Mouse (Mus musculus): Measurements from ENCODE around the gene Nifk. TPM values are rescaled to one million over a fixed set of nuclear protein-coding genes. Genes with fewer than 3 reads are reported as not detected.
A peak's percentile ranks its signal among the peaks of the same experiment; 100 is the strongest.

Nifk gene
- total RNA-seq (2021) = 10 to 100 TPM; 15.6 to 16.4 TPM

DNA sequence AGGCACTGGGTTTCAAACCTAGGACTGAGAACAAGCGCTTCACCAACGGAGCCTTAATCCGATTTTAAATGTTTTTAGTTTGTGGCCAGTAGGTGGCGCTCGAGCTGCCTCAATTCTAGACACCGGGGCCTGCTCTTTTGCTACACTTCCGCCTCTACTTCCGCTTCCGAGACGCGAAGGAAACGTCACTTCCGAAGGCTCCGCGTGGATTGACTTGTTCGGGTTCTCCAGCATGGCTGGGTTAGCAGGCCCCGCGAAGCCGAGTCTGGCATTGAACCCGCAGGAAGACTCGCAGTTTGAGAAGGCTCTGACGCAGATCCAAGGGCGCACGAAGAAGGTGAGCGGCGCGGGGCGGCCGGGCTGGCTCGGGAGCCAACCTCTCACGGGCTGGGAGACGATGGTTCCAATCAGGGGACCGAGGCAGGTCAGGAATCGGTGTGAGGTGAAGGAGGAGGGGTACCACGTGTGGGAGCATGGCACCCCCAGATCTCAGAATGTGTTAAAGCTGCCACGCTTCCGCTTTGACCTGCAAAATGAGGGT, at the start of gene Nifk:
Gene Nifk, plus strand, starts transcription at position 179 of the 541 bp plus-strand sequence.
- DNase-seq (ENCODE audit: low spot score) = peak; percentile 83

DNA sequence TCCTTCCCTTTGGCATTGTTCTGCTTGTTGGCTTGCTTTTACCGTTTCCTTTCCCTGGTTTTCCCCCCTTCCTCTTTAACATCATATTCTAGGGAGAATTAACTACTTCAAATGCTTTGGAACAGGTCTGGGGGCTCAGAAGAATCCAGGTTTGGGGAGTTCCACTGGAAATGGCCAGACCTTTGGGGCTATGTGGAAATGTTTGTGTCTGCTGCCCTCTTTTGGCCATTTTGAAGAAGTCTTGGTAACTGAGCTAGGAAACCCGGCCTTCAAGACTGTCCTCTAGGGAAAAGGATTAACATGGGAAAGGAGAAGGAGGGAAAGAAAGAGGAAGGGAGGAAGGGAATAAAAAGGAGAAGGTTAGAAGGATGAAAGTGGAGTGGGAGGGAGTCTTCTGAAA, 46.5 kb upstream of the Nifk start:
- intact Hi-C loops (cut with DNase I) = no loop called here
- no peak for DNase-seq (ENCODE audit: low spot score)

More for the DNA sequence above, at the start of gene Nifk:
- intact Hi-C loops (cut with DNase I) = loop anchor here (5.0 kb wide), 4 partner anchors 66 to 436 kb away; partner anchors contain the start of gene Clasp1

DNA sequence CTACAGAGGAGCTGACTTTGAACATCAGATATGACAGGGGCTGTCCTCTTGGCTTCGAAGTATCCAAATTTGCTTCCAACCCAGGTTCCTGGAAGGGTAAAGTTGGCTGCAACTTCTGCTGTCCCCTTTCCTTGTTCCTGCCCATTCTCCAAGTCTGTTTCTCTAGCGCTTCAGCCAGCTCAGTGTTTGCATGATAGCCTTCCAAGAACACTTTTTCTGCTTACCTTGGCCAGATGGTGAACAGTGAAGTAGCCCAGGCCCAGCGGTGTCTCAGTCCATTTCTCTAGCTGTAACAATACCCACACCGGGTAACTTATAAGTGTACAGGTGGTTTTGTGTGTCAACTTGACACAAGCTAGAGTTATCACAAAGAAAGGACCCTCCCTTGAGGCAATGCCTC, 29.3 kb upstream of the Nifk start:
- no peak for DNase-seq (ENCODE audit: low spot score)
- intact Hi-C loops (cut with DNase I) = no loop called here

DNA sequence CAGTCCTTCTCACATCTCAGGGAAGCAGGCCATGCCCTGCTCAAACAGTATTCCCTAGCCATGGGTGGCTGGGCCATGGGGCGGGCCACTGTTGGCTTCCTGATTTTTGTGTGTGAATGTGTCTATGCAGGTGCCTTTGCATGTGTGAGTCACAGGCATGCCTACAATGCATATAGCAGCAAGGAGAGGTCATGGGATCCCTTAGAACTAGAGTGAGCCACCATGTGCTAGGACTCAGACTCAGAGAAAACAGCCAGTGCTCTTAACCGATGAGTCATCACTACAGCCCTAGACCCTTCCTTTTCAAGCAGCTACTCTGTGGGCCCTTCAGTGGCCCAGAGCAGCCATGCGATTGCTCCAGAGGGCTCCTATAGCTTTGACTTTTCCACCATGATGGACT, 27.4 kb upstream of the Nifk start:
- intact Hi-C loops (cut with DNase I) = no loop called here
- DNase-seq (ENCODE audit: low spot score) = no peak

DNA sequence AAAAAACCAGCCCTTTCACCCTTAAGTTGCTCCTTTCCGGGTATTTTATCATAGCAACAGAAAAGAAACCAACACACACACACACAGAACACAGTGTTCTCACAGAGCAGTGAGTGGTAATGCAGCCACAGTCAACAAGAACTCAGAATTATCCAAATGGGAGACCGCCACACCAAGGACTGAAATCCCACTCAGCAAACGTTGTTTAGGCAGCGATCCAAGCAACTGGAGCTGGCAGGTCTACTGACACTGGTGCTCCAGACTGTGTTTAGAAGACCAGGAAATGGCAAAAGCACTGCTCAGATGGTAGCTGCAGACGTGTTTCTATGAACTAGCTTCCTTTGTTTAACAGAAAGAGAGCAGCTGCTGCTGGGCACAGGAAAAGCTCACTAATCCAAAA, 26.8 kb upstream of the Nifk start:
- intact Hi-C loops (cut with DNase I) = no loop called here
- no peak for DNase-seq (ENCODE audit: low spot score)

DNA sequence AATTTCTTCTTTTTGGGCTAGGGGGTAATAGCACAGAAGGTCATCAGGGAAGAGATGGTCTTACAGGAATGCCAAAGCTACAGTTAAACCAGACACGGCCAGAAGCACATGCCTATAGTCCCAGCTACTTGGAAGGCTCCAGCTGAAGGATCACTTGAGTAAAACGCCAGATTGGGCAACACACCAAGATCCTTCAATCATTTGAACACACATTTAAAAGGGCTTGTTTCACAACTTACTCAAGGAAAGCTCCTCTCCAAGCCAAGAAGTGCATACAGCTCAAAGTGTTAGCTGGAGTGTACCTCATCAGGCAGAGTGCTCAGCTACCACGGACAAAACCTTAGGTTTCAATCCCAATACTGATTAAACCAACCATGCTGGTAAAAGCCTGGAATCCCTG, 25.0 kb upstream of the Nifk start:
- DNase-seq (ENCODE audit: low spot score) = no peak
- intact Hi-C loops (cut with DNase I) = no loop called here

DNA sequence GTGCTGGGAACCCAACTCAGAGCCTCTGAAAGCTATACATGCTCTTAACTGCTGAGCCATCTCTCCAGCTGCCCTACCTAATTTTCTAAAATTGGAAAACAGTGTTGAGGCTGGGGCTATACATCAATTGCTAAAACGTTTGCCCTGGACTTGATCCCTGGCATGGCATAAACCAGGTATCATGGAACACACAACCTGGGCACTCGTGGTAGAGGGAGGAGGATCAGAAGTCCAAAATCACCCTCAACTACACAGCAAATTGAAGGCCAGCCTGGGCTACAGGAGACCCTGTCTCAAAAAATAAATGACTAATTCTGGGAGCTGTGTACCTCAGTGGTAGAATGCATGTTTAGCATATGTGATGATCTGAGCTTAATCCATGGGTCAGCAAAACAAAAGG, 23.9 kb upstream of the Nifk start:
- intact Hi-C loops (cut with DNase I) = no loop called here
- no peak for DNase-seq (ENCODE audit: low spot score)

DNA sequence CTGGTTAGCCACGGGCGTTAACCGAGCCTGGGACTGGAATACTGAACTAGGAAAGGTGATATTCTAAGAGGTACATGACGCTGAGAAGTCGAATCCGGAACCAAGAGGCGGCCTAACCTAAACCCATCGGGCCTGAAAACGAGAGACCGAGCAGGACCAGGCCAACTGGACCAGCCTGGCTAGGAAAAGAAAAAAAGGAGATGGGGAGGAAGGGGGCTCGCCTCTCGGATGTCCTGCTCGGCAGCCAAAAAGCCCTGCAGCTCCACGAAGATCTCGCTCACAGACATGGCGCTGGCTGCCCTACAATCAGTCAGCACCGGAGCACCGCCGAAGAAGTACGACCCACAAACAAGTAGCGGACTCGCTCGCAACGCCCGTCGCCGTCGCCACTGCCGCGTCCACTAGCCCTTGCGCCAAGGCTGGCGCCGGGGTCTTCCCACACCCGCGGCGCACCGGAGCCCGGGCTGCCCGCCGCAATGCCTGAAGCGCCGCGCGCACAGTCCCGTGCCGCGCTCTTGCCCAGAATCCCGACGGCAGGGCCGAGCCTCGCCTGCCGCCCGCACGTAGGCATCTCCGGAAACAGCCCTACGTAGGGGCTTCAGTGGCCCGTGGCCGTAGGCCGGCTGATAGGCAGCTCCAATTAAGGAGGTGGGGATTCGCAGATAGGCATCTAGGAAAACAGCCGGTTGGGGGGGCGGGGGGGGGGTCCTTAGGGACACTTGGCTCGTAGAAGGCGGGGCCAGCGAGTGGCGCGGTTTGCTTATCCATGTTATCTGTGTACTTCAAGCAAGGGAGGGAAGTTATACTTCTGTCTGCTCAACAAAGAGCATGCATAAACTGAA, 10.6 kb upstream of the Nifk start:
- peak; percentile 76 for DNase-seq (ENCODE audit: low spot score)
- intact Hi-C loops (cut with DNase I) = no loop called here

DNA sequence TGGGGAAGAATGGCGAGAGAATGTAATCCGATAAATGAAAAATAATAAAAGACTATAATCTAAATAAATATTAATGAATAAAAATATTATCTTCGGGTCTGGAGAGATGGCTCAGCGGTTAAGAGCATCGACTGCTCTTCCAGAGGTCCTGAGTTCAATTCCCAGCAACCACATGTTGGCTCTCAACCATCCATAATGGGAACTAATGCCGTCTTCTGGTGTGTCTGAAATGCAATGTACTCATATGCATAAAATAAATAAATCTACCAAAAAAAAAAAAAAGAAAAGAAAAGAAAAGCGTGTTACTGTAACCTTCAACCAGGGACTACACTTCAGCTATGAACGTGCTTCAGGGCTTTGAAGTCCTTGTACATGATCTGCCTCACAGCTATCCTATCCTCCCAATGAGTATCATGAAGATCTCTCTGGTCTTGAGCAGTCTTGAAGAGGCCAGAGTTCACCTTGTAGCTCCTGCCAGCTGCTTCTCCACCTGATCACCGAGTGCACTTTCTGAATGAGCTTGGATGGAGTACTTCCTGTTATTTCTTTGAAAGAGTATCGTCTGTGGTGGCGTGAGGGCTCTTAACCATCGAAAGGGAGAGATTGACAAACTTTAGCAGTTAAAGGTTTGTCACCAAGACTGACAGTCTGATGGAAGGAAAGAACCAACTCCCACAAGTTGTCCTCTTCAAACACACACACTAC, 9.9 kb upstream of the Nifk start, which contains the start of gene Tsn:
Gene Tsn, minus strand, starts transcription at position 118 of the 705 bp plus-strand sequence.
- intact Hi-C loops (cut with DNase I) = no loop called here
- DNase-seq (ENCODE audit: low spot score) = no peak

DNA sequence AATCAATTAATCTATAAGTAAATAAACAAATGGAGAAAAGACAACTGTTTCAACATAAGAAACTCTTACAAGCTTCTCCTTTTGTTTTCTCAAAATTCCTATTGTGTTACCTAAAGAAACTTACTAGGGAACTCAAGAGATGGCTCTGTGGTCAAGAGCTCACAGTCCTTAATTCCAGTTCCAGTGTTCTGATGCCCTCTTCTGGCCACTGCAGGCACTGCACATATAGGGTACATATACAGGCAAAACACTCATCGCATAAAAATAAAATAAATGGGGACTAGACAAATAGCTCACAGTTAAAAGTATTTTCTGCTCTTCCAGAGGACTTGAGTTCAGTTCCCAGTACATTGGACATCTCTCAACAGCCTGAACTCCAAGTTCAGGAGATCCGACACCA, 943 bp upstream of the Nifk start:
- intact Hi-C loops (cut with DNase I) = loop anchor here (5.0 kb wide), 4 partner anchors 67 to 437 kb away; partner anchors contain the start of gene Clasp1
- DNase-seq (ENCODE audit: low spot score) = no peak

DNA sequence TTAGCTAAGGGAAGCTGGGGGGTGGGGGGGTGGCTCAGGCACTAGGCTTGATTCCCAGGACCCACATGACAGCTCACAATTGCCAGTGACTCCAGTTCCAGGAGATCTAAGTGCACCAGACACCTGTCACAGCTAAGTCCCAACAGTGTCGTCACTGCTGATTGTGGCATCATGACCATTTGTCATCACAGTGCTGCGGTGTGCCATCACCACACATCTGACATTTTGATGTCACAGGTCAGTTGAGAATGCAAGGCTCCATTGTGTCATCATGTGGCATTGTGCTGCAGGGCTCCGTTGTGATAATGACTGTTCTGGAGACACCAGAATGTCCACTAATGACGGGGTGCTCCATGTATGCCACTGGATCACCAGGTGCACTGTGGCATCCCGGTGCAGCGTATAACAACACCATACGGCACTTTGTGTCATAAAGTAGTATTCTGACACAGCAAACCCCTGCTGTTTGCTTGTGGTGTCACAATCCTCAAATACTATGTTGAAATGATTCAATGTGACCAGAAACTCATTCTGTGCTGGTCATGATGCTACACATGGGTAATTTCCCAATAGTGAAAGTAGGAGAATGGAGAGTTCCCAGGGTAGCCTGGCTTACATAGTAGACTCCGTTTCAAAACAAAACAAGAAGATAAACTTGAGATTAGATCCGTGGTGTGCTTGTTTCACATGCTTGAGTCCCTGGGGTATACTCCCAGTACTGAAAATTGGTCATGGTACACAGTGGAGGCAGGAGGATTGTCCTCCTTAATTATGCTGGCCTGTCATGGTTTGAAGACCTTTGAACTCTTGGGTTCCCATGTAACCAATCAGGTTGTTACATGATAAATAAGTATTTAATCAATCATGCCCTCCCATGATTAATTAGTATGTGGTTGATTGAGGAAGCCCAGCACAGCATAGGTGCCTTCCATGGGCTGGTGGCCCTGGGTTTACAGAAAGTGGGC, 13.4 kb downstream of the Nifk start:
- intact Hi-C loops (cut with DNase I) = loop anchor here (2.0 to 5.0 kb wide), 3 partner anchors 127 to 422 kb away; no protein-coding TSS in a partner anchor
- DNase-seq (ENCODE audit: low spot score) = no peak

DNA sequence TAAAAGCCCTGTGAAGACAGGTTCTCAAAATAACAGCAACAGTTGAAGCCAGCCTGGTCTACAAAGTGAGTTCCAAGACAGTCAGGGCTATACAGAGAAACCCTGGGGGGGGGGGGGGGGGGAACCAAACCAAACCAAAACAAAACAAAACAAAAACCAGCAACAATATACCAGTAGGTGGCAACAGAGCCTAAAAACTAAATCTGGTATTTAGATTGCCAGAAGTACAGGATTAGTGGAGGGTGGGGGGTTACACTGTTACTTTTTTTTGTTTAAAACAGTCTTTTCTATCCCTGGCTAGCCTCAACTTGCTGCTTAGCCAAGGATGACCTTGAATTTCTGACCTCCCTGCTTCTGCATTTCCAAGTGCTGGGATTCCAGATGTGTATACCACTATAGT, 14.2 kb downstream of the Nifk start:
- DNase-seq (ENCODE audit: low spot score) = no peak
- intact Hi-C loops (cut with DNase I) = loop anchor here (2.0 to 5.0 kb wide), 3 partner anchors 126 to 421 kb away; no protein-coding TSS in a partner anchor

DNA sequence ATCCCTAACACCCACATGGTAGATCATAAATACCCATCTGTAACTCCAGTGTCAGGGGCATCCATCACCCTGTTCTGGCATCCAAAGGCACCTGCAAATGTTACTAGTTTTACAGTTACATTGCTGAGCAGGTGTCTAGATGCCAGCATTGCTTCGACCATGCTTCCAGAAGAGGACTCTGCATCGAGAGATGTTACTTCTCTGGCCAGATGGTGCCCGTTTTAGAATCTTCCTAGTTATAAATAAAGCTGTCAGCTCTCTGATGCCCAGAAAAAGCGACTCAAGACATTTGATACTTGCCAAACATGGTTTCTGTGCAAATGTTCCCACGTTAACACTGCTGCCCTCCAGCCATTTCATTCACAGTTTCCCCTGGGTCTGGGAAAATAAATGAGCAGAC, 16.3 kb downstream of the Nifk start:
- no peak for DNase-seq (ENCODE audit: low spot score)
- intact Hi-C loops (cut with DNase I) = loop anchor here (5.0 kb wide), 2 partner anchors 124 to 419 kb away; no protein-coding TSS in a partner anchor

DNA sequence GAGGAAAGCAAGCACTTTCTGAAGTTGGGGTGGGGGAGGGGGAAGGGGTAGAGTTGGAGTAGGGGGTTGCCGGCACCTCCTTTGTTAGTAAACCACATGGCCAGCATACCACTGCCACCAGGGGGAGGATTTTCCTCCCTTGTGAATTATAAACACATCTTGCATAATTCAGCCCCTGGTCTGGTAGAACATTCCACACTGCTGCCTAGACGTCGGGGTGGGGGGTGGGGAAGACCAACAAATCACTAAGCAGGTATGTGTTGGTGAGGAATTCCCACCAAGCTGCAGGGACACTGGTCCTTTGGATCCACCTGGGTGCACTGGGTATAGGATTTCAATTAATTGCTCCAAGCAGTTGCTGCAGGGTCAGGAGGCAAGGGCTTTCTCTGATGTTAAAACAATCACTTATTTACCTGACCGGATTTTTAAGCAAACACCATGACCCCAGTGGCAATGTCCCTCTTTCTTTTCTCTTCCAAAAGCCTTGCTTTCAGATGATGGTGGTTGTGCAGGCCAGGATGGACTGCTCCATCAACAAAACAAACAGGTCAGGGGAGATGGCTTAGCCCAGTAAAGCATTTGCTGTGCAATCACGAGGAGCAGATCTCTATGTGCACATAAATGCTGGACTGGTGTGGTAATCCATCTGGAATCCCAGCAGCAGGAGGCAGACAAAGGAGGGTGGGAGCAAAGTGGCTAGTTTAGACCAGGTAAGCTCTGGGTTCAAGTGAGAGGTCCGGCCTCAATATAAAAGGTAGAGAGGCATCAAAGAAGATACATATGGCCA, 22.2 kb downstream of the Nifk start:
- intact Hi-C loops (cut with DNase I) = no loop called here

DNA sequence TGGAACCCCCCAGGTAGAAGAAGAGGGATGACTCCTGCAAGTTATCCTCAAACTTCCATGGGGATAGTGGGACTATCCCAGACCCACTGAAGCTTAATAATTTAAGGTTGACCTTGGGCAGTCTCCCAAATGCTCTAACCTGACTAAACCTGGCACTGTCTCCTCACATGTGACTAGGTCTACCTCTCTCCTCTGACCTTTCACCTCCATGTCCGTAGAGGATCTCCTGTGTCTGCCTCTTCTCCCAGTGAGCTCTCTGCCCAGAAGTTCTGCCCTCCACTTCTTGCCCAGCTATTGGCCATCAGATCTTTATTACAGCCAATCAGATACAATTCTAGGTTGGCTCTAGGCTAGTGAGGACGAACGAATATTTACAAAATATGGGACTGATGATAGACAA, 28.3 kb downstream of the Nifk start:
- DNase-seq (ENCODE audit: low spot score) = no peak
- intact Hi-C loops (cut with DNase I) = no loop called here

More for the DNA sequence above, 22.2 kb downstream of the Nifk start:
- no peak for DNase-seq (ENCODE audit: low spot score)

DNA sequence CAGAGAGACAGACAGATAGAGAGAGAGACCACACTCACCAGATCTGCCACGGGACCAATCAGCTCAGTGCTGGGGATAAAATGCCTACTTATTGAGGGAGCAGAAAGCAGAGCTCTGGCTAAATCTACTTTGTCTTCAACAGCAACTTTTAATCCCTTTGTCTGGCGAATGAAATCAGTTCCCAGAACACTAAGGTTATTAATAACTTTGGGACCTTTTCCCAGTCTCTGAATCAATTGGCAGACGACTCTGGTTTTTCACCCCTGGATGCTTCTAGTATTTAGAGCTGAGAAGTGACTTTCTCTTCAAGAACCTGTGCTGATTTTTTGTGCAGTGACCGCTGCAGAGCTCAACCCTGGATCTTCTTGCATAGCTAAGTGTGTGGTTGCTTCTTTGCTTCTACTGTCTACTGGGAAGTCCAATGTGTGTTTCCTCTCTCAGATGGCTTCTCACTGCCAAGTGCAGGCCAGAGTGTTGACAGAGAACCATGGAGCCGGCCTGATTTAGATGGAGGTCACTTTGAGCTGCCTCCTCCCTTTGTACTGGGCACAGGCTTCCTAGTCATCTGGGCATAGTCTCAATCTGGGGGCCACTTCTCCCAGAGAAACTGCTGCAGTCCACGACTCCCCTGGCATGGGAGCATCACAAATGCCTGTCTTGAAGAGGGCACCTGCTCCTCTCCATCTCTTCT, 37.6 kb downstream of the Nifk start:
- DNase-seq (ENCODE audit: low spot score) = peak; percentile 29
- intact Hi-C loops (cut with DNase I) = no loop called here

DNA sequence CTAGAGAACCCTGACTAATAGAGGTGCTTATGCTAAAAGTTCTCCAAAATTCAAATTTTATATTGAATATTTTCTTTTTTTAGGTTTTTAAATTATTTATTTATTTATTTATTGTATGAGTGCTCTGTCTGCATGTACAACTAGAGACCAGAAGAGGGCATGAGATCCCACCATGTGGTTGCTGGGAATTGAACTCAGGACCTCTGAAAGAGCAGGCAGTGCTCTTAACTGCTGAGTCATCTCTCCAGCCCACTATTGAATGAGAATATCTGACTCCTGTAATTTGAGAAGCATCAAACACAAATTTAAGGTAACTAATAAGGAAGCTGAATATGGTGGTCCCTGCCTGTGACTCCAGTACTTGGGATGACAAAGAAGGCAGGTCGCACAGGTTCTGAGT, 46.3 kb downstream of the Nifk start:
- intact Hi-C loops (cut with DNase I) = loop anchor here (1.0 to 2.0 kb wide), 2 partner anchors 109 to 129 kb away; no protein-coding TSS in a partner anchor
- no peak for DNase-seq (ENCODE audit: low spot score)
